ENCODE assay signal across 8 mouse cellular contexts in the genomic region with DNA sequence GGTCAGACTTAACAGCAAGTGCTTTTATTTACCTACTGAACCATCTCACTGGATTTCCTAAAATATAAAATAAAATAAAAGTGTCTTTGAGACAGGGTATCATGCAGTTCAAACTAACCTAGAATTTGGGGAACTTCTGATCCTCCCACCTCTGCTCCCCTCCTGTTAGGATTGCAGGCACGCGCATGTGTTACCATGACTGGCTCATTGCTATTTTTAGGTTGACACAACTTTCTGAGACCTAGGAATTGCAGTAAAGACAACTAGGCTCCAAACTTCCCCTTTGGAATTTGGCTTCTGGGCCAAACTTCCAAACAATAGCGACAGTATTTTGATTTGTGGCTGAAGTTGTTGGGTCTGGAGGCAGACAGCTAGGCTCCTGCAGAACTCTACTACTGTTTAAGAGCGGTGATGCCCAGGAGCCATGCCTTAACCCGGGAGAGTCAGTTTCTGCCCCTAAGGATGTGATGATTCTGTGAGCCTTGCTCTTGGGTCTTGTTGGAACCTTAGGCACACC. TPM values are rescaled to one million over a fixed set of nuclear protein-coding genes. Genes with fewer than 3 reads are reported as not detected.
DNase-seq lines count a peak whose midpoint lies in the region; ATAC-seq and TF ChIP-seq lines count a peak whose summit lies in the region.

No protein-coding gene starts in this region.

- WGBS in heart, embryonic 13.5 days, result 11% methylated on average over 5 of the region's 5 CpGs
- 6% methylated on average over 5 of the region's 5 CpGs for WGBS in heart, postnatal 0 days
- 23% methylated on average over 5 of the region's 5 CpGs for WGBS in liver, postnatal 0 days (ENCODE audit: insufficient replicate concordance)

- no peaks in the 10 kb centered on the region for H3K27me3 ChIP-seq in heart, embryonic 13.5 days (replicated peaks)
- peaks cover 4% of the 10 kb centered on the region; the same call in 1 of the 2 replicates for H3K27me3 ChIP-seq in G1E (ENCODE audit: insufficient read depth, low read length)
- H3K27me3 ChIP-seq in heart, postnatal 0 days (ENCODE audit: control insufficient read depth, insufficient read depth, low read length), result no peaks in the 10 kb centered on the region
- H3K27me3 ChIP-seq in liver, postnatal 0 days (ENCODE audit: insufficient read depth, low read length), result no peaks in the 10 kb centered on the region

- H3K4me3 ChIP-seq in heart, embryonic 13.5 days, result peak overlapping the region; percentile 98
- peak overlapping the region; percentile 91 for H3K4me3 ChIP-seq in G1E (ENCODE audit: low read depth, low read length)
- H3K4me3 ChIP-seq in heart, postnatal 0 days (ENCODE audit: low read depth, low read length), result peak overlapping the region; percentile 93
- peak overlapping the region; percentile 87 for H3K4me3 ChIP-seq in liver, postnatal 0 days (ENCODE audit: low read depth, low read length)

- peak overlapping the region; percentile 94 for H3K27ac ChIP-seq in heart, embryonic 13.5 days (replicated peaks)
- H3K27ac ChIP-seq in heart, postnatal 0 days (ENCODE audit: low read depth), result peak overlapping the region; percentile 95
- H3K27ac ChIP-seq in liver, postnatal 0 days (ENCODE audit: low read depth), result peak overlapping the region; percentile 86

- H3K4me1 ChIP-seq in heart, embryonic 13.5 days, result peaks cover 60% of the 10 kb centered on the region
- peaks cover 52% of the 10 kb centered on the region for H3K4me1 ChIP-seq in G1E (ENCODE audit: insufficient read depth, low read depth, low read length)
- peaks cover 32% of the 10 kb centered on the region for H3K4me1 ChIP-seq in heart, postnatal 0 days (ENCODE audit: control insufficient read depth, insufficient read depth)
- peaks cover 24% of the 10 kb centered on the region for H3K4me1 ChIP-seq in liver, postnatal 0 days (ENCODE audit: insufficient read depth)

- H3K36me3 ChIP-seq in heart, embryonic 13.5 days, result no peaks in the 10 kb centered on the region
- peaks cover 21% of the 10 kb centered on the region for H3K36me3 ChIP-seq in G1E (replicated peaks)
- 0 out of 2 replicates have a peak, but pooled peaks cover 4% of the 10 kb centered on the region for H3K36me3 ChIP-seq in heart, postnatal 0 days (replicated peaks; ENCODE audit: control insufficient read depth, insufficient read depth, low read length)
- H3K36me3 ChIP-seq in liver, postnatal 0 days (replicated peaks; ENCODE audit: insufficient read depth, low read length), result no peaks in the 10 kb centered on the region

- peak overlapping the region; percentile 70 for H3K9ac ChIP-seq in heart, embryonic 13.5 days
- peak overlapping the region; percentile 91; the same call in 1 of the 2 replicates for H3K9ac ChIP-seq in heart, postnatal 0 days (replicated peaks; ENCODE audit: low read depth, low read length)
- peak overlapping the region; percentile 95; the same call in 1 of the 2 replicates for H3K9ac ChIP-seq in liver, postnatal 0 days (replicated peaks)

- TF ChIP-seq CTCF in G1E (IDR thresholded peaks at IDR 0.05; ENCODE audit: low read depth, low read length), result no peak
- TF ChIP-seq CTCF in heart, postnatal 0 days (IDR thresholded peaks at IDR 0.05; ENCODE audit: low read depth), result no peak
- TF ChIP-seq CTCF in liver, postnatal 0 days (IDR thresholded peaks at IDR 0.05; ENCODE audit: low read depth), result no peak

- ATAC-seq in heart, embryonic 13.5 days (ENCODE audit: extremely low read depth, insufficient number of reproducible peaks, low FRiP score, low TSS enrichment), result no peak
- ATAC-seq in G1E (ENCODE audit: extremely low read depth, insufficient number of reproducible peaks, low FRiP score, poor library complexity, severe bottlenecking), result no peak
- ATAC-seq in heart, postnatal 0 days (ENCODE audit: insufficient read depth, low read depth), result no peak
- no peak for ATAC-seq in liver, postnatal 0 days

- no peaks in the 10 kb centered on the region for H3K9me3 ChIP-seq in heart, embryonic 13.5 days
- H3K9me3 ChIP-seq in G1E (replicated peaks), result no peaks in the 10 kb centered on the region
- H3K9me3 ChIP-seq in heart, postnatal 0 days (replicated peaks; ENCODE audit: control insufficient read depth, low read length), result no peaks in the 10 kb centered on the region
- no peaks in the 10 kb centered on the region for H3K9me3 ChIP-seq in liver, postnatal 0 days (ENCODE audit: low read length)

- DNase-seq in heart, adult 11 months, result no peak
- DNase-seq in G1E (ENCODE audit: low spot score), result no peak
- DNase-seq in heart, postnatal 0 days (ENCODE audit: low spot score), result peak; percentile 67
- no peak for DNase-seq in liver, postnatal 0 days
- DNase-seq in right cerebral cortex, adult 18-20 months, result no peak
- DNase-seq in frontal cortex, adult 2 months (ENCODE audit: extremely low spot score in 1 of 2, low spot score in 1 of 2), result no peak
- no peak for DNase-seq in cerebellum, adult 11-12 months

- H3K4me2 ChIP-seq in heart, embryonic 13.5 days, result peak overlapping the region; percentile 93
- peak overlapping the region; percentile 93 for H3K4me2 ChIP-seq in heart, postnatal 0 days (ENCODE audit: low read depth, low read length)
- peak overlapping the region; percentile 99 for H3K4me2 ChIP-seq in liver, postnatal 0 days (ENCODE audit: low read depth, low read length)

- no peak for TF ChIP-seq EP300 in heart, postnatal 0 days (IDR thresholded peaks at IDR 0.05; ENCODE audit: low read depth)
- TF ChIP-seq EP300 in liver, postnatal 0 days (IDR thresholded peaks at IDR 0.05; ENCODE audit: low read depth), result no peak

RNA-seq across cellular contexts. Expression of a gene that starts 0.8 kb away (rescaled TPM):
- 10.9 and 11.7 TPM in 2 replicates for polyA plus RNA-seq in heart, embryonic 13.5 days (2015; fragmentation: Nextera tagmentation; extraction: Ambion mirVana)
- total RNA-seq in G1E (2014; fragmentation: Nextera tagmentation) (42.8 and 42.9 TPM in 2 replicates), G1E (2017) (3.9 TPM in 2 replicates)
- 13.2 and 15.8 TPM in 2 replicates for polyA plus RNA-seq in G1E (2012)
- 12.0 and 13.4 TPM in 2 replicates for total RNA-seq in heart, postnatal 0 days (2014; rRNA removed; ENCODE audit: low replicate concordance)
- 5.9 and 7.3 TPM in 2 replicates for polyA plus RNA-seq in heart, postnatal 0 days (2015; fragmentation: Nextera tagmentation; extraction: Ambion mirVana)
- 3.5 and 4.5 TPM in 2 replicates for polyA plus RNA-seq in liver, postnatal 0 days (2015; fragmentation: Nextera tagmentation; extraction: Ambion mirVana)
- polyA plus RNA-seq in frontal cortex, adult 2 months (2012; rRNA removed), result 18.5 and 19.4 TPM in 2 replicates

RNA-seq across cellular contexts. Expression of a gene that starts 50.2 kb away (rescaled TPM):
- polyA plus RNA-seq in heart, embryonic 13.5 days (2015; fragmentation: Nextera tagmentation; extraction: Ambion mirVana), result 13.5 and 14.5 TPM in 2 replicates
- total RNA-seq in G1E (2014; fragmentation: Nextera tagmentation) (33.9 and 41.0 TPM in 2 replicates), G1E (2017) (13.4 and 14.8 TPM in 2 replicates)
- 41.1 and 49.4 TPM in 2 replicates for polyA plus RNA-seq in G1E (2012)
- 10.2 and 11.2 TPM in 2 replicates for total RNA-seq in heart, postnatal 0 days (2014; rRNA removed; ENCODE audit: low replicate concordance)
- polyA plus RNA-seq in heart, postnatal 0 days (2015; fragmentation: Nextera tagmentation; extraction: Ambion mirVana), result 6.6 TPM in 2 replicates
- 5.1 and 5.3 TPM in 2 replicates for polyA plus RNA-seq in liver, postnatal 0 days (2015; fragmentation: Nextera tagmentation; extraction: Ambion mirVana)
- polyA plus RNA-seq in frontal cortex, adult 2 months (2012; rRNA removed), result 37.0 and 40.7 TPM in 2 replicates
